Mouse (Mus musculus): ENCODE data around the gene Cfap54.

DNA sequence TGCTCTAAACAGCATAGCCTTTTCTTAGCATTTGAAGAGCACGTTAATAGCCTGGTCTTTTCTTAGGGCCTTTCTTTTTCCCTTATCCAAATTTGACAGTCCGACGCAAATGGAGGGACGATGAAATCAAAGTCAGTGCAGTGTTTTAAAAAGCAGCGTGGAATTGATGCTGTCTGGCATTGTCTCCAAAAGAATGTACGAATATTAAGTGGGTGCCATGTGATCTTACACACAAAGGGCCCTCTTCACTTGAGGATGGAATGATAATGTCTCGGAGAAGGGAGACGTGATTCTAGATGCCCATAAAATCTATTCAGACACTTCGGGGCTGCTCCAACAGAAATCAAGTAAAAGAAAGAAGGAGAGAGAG, 289.9 kb downstream of the Cfap54 start:
- TF ChIP-seq EP300 (IDR thresholded peaks at IDR 0.05; ENCODE audit: low read depth) (no peak), CTCF (IDR thresholded peaks at IDR 0.05; ENCODE audit: low read depth) (no peak)

Measured in liver, postnatal 0 days (tissue).